Mouse (Mus musculus) megakaryocyte, embryonic 14.5 days (primary cell): ENCODE results near the gene Zfp367.

Experiments used
- FLI1 ChIP-seq: IDR thresholded peaks from 2 replicates; pipeline ENCODE4 v1.6.1; 2012; ENCODE audit warnings: low read length, inconsistent platforms, mixed read lengths
- GATA1 ChIP-seq: IDR thresholded peaks from 3 replicates; pipeline ENCODE4 v1.6.1; 2012; ENCODE audit warnings: mixed read lengths, low read length, inconsistent platforms, borderline replicate concordance

- TF ChIP-seq FLI1 (no peak), GATA1 (no peak)
Observed at GRCm38 (mm10) chr13:64169746-64170145, 16.7 kb upstream of the Zfp367 start.
